Mouse (Mus musculus) neutrophil, adult 65 days (primary cell): ENCODE data around the gene Hsd17b12. TPM values are rescaled to one million over a fixed set of nuclear protein-coding genes. Genes with fewer than 3 reads are reported as not detected.

Experiments
- total RNA-seq: library from RNA; stranded (reverse); gene quantifications from 2 replicates; pipeline ENCODE4 v1.2.4, GENCODE M21; 2023

The Hsd17b12 gene
- total RNA-seq: 20.3 and 23.9 TPM in 2 replicates

DNA sequence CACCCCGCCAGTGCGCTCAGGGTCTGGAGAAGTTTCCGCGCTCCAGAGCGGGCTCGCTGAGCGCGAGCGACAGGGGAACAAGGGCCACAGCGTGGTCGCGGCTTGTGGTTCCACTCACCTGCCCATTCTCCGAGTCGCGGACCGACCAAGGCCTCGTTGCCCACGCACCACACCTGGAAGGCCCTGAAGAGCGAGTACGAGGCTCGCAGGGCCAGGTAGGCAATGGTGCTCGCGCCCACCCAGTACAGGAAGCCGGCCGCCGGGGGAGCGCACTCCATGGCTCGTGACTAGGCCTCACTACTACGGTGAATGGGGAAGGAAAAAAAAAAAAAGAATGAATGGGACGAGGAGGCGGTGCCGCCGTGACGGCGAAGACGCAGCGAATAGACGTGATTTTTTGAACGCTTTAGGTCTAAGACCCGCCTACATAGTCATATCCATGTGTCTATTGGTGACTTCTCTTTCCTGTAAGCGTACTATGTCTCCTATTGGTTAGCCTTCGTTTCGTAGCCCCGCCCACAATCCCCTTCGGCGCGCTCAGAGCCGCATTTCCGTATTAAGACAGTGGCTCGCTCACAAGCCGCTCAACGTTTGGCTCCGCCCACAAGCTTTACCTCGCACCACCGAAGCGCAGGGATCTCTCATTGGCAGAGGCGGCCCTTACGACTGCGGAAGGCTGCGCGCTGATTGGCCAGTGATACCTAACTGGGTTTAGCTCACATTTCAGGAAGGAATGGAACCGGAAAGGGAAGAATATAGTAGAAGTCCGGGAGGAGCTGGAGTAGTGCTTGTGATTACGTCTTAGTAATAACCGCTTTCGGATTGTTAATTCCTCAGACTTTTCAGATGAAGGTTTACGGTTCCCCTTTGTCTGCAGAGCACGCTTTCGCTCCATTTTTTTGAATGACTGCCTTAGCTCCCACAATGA is at the start of gene Hsd17b12:
TSS of gene Hsd17b12 (minus strand) at position 373 of the 928 bp plus-strand sequence.

DNA sequence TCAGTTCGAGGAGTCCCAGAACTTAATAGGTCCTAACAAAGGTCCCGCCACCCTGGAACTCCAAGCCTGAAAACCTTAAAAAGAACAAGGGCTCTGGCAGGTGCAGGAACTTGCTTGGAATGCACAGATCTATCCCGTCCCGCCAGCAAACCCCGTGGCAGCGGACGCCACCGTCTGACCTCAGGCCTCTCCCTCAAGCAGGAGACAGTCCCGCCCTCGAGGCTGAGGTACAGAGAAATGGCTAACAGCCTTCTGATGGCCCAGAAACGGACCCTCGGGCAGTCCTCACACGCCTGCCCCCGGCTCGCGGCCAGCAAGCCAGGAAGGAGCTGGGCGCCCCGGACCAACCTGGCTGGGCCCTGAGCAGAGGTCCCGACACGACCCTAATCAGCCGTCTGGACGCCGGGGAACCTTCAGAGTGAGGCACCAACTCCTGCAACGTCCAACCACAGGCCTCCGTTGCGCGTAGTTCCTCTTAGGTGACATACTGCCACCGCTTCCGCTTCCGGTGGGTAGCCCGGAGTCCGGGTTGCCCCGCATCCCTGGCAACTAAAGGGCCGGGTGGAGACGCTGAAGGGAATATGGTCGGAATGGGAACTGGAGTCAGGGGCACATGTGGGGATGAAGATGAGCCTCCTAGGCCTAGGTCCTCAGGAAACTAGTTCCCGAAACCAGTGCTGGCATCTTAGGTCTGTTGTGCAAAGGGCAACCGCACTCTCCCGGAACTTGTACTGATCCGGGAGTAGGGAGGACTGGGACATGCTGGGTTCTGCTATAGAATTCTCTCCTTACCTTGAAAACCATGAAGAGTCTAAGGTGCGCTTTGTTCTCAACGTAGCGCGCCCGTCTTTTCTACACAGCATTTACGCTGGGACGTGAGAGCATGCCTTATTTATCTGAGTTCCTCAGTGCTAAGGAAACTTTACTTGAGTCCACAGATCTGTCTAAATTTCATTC is 147.2 kb downstream of the Hsd17b12 start, which contains the start of gene Alkbh3:
TSS of gene Alkbh3 (minus strand) at position 473 of the 957 bp plus-strand sequence.

DNA sequence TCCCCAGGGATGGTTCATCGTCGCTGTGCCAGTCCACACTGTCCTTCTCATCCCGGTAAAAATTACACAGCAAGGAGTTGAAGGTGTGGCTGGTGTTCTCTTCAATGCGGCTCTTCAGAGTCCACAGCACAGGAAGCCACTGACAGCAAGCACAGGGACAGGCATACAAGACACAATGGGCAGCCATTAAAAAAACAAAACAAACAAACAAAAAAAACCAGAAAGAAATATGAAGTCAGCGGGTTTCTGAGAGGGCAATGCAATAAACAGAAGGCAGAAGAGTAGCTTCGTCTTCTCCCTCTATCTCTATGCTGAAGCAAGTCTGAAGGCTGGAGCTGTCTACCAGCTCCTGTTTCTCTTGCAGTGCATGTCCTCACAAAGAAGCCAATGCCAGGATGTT is 161.5 kb downstream of the Hsd17b12 start, which contains the start of gene Gm27027:
TSS of gene Gm27027 (minus strand) at position 101 of the 400 bp plus-strand sequence.

Other genes starting within 250 kb of the Hsd17b12 start
- gene Gm13889, start 200.8 kb downstream of the Hsd17b12 start, total RNA-seq: not detected in 2 replicates
- not detected in 2 replicates for gene Gm27027, start 161.6 kb downstream of the Hsd17b12 start, total RNA-seq
- 30.5 and 42.9 TPM in 2 replicates for gene Alkbh3, start 147.2 kb downstream of the Hsd17b12 start, total RNA-seq
- 30.1 and 30.2 TPM in 2 replicates for gene Ttc17, start 248.7 kb upstream of the Hsd17b12 start, total RNA-seq